Mouse (Mus musculus): ENCODE measurements around the gene Fam166a. TPM values are rescaled to one million over a fixed set of nuclear protein-coding genes. Genes with fewer than 3 reads are reported as not detected.

Gene Fam166a
- polyA plus RNA-seq, 1 experiment from 2014 or later: not detected

DNA sequence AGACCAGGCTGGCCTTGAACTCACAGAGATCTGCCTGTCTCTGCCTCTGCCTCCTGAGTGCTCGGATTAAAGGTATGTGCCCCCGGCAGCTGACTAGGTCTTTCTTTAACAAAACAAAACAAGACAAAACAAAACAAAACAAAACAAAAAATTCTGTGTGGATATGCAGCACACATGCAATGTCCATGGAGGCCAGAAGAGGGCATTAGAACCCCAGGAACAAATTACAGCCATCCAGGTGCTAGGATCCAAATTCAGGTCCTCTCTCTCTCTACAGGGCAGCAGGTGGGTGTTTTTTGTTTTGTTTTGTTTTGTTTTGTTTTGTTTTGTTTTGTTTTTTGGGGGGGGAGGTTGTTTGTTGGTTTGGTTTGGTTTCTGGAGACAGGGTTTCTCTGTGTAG is 40.3 kb downstream of the Fam166a start:
- Histone ChIP-seq H3K27ac (replicated peaks) (no peak overlapping the region), H3K4me1 (replicated peaks; ENCODE audit: control insufficient read depth, insufficient read depth) (peaks cover 6% of the 10 kb centered on the region; the same call in 1 of the 2 replicates), H3K36me3 (ENCODE audit: control insufficient read depth, insufficient read depth, low read length) (no peaks in the 10 kb centered on the region), H3K9me3 (ENCODE audit: control insufficient read depth, low read length) (no peaks in the 10 kb centered on the region), H3K4me2 (replicated peaks; ENCODE audit: low read depth) (no peak overlapping the region), H3K9ac (ENCODE audit: low read length) (no peak overlapping the region), H3K27me3 (ENCODE audit: control insufficient read depth, insufficient read depth, low read length) (no peaks in the 10 kb centered on the region), H3K4me3 (ENCODE audit: low read depth, low read length) (no peak overlapping the region)
- no peak for DNase-seq (ENCODE audit: low spot score)
- WGBS: 71% methylated on average over 2 of the region's 2 CpGs
- TF ChIP-seq EP300 (optimal IDR thresholded peaks at IDR 0.05) (no peak), CTCF (IDR thresholded peaks at IDR 0.05; ENCODE audit: low read depth) (peak; percentile 72)
- no peak for ATAC-seq (ENCODE audit: low FRiP score, low TSS enrichment)

GRCm38 (mm10) chr2:25261870-25262269 is 43.3 kb downstream of the Fam166a start:
- ATAC-seq (ENCODE audit: low FRiP score, low TSS enrichment) (peak; percentile 4), DNase-seq (ENCODE audit: low spot score) (no peak)
- H3K36me3 ChIP-seq (ENCODE audit: control insufficient read depth, insufficient read depth, low read length): no peaks in the 10 kb centered on the region
- no peaks in the 10 kb centered on the region for H3K27me3 ChIP-seq (ENCODE audit: control insufficient read depth, insufficient read depth, low read length)
- H3K27ac ChIP-seq (replicated peaks): peak overlapping the region; percentile 79
- H3K4me1 ChIP-seq (replicated peaks; ENCODE audit: control insufficient read depth, insufficient read depth): peaks cover 6% of the 10 kb centered on the region; the same call in 1 of the 2 replicates
- peak overlapping the region; percentile 23; the same call in 1 of the 2 replicates for H3K9ac ChIP-seq (ENCODE audit: low read length)
- TF ChIP-seq EP300 (optimal IDR thresholded peaks at IDR 0.05): no peak
- TF ChIP-seq CTCF (IDR thresholded peaks at IDR 0.05; ENCODE audit: low read depth): no peak
- H3K4me2 ChIP-seq (replicated peaks; ENCODE audit: low read depth): peak overlapping the region; percentile 98
- 41% methylated on average over 12 of the region's 12 CpGs for WGBS
- H3K4me3 ChIP-seq (ENCODE audit: low read depth, low read length): peak overlapping the region; percentile 84
- H3K9me3 ChIP-seq (ENCODE audit: control insufficient read depth, low read length): no peaks in the 10 kb centered on the region

DNA sequence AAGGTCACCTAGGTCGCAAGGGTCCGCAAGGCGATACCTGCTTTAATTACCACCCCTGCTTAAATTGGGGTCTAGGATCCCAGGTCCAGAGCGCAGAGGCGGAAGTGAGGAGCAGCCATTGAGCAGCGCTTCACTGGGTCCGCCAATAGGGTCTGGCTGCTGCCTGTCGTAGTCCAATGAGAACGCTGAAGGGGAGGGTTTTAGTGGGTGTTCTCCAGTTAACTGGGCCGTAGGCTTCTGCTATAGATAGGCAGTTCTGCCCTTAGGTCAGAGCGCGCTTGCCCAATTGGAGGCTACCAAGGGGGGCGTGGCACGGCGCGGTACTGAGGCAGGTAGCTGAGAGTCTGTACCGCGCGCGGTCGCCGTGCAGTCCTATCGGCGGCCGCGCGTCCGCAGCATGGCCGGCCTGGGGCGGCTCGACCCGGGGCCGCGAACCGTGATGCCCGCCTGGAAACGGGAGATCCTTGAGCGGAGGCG is 43.8 kb downstream of the Fam166a start, which contains the start of gene Tprn:
TSS of gene Tprn (plus strand) at position 328 of the 477 bp plus-strand sequence.
- Histone ChIP-seq H3K27ac (replicated peaks) (peak within 1 kb of the TSS; percentile 92), H3K9ac (ENCODE audit: low read length) (peak within 1 kb of the TSS; percentile 83), H3K36me3 (ENCODE audit: control insufficient read depth, insufficient read depth, low read length) (no peaks in the 10 kb centered on the region), H3K4me1 (replicated peaks; ENCODE audit: control insufficient read depth, insufficient read depth) (peaks cover 6% of the 10 kb centered on the region; the same call in 1 of the 2 replicates), H3K4me3 (ENCODE audit: low read depth, low read length) (peak within 1 kb of the TSS; percentile 84), H3K27me3 (ENCODE audit: control insufficient read depth, insufficient read depth, low read length) (no peaks in the 10 kb centered on the region), H3K4me2 (replicated peaks; ENCODE audit: low read depth) (peak within 1 kb of the TSS; percentile 98), H3K9me3 (ENCODE audit: control insufficient read depth, low read length) (no peaks in the 10 kb centered on the region)
- ATAC-seq (ENCODE audit: low FRiP score, low TSS enrichment) (peak; percentile 94), DNase-seq (ENCODE audit: low spot score) (peak; percentile 97)
- under 1% methylated on average over 33 of the region's 39 CpGs for WGBS
- TF ChIP-seq CTCF (IDR thresholded peaks at IDR 0.05; ENCODE audit: low read depth): 0 out of 2 replicates have a peak, but pooled peaks have one; percentile 9
- TF ChIP-seq EP300 (optimal IDR thresholded peaks at IDR 0.05): peak; percentile 61

- peak overlapping the region; percentile 83 for H3K9ac ChIP-seq (ENCODE audit: low read length)
- TF ChIP-seq EP300 (optimal IDR thresholded peaks at IDR 0.05) (no peak), CTCF (IDR thresholded peaks at IDR 0.05; ENCODE audit: low read depth) (peak; percentile 20; the same call in 1 of the 2 replicates)
- no peaks in the 10 kb centered on the region for H3K9me3 ChIP-seq (ENCODE audit: control insufficient read depth, low read length)
- H3K27ac ChIP-seq (replicated peaks): peak overlapping the region; percentile 92
- no peaks in the 10 kb centered on the region for H3K27me3 ChIP-seq (ENCODE audit: control insufficient read depth, insufficient read depth, low read length)
- under 1% methylated on average over 70 of the region's 82 CpGs for WGBS
- DNase-seq (ENCODE audit: low spot score) (peak; percentile 60), ATAC-seq (ENCODE audit: low FRiP score, low TSS enrichment) (no peak)
- peak overlapping the region; percentile 98 for H3K4me2 ChIP-seq (replicated peaks; ENCODE audit: low read depth)
- H3K4me1 ChIP-seq (replicated peaks; ENCODE audit: control insufficient read depth, insufficient read depth): peaks cover 6% of the 10 kb centered on the region
- no peaks in the 10 kb centered on the region for H3K36me3 ChIP-seq (ENCODE audit: control insufficient read depth, insufficient read depth, low read length)
- H3K4me3 ChIP-seq (ENCODE audit: low read depth, low read length): peak overlapping the region; percentile 84
Measured at GRCm38 (mm10) chr2:25262795-25263622, 44.5 kb downstream of the Fam166a start.

DNA sequence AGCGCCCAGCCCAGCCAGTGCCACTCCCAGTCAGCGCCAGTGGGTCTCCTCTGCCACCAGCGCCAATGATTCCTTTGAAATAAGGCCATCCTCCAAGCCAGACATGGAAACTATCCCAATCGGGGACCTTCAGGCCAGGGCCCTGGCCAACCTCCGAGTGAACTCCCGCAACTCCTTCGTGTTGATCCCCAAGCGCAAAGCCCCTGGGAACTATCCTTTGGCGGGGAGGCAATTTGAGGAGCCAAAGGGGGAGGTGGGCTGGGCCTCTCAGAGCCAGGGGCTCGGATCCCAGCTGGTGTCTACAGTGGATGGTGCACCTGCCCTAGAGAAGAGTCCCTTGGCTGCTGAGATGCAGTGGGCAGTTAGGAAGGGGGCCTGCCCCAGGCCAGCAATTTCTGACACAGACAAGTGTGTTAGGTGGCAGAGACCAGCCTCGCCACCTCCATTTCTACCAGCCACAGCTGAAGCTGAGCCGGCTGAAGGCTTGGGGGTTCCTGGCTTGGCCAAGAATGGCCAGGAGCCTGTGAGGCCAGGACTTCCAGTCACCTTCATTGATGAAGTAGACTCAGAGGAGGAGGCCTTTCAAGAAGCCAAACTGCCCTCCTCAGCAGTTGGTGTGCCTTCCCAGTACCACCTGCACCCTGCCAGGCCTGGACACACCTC is 45.2 kb downstream of the Fam166a start:
- peak overlapping the region; percentile 84 for H3K4me3 ChIP-seq (ENCODE audit: low read depth, low read length)
- peak overlapping the region; percentile 83 for H3K9ac ChIP-seq (ENCODE audit: low read length)
- H3K27me3 ChIP-seq (ENCODE audit: control insufficient read depth, insufficient read depth, low read length): no peaks in the 10 kb centered on the region
- peak overlapping the region; percentile 92 for H3K27ac ChIP-seq (replicated peaks)
- no peaks in the 10 kb centered on the region for H3K9me3 ChIP-seq (ENCODE audit: control insufficient read depth, low read length)
- ATAC-seq (ENCODE audit: low FRiP score, low TSS enrichment) (no peak), DNase-seq (ENCODE audit: low spot score) (no peak)
- 27% methylated on average over 12 of the region's 12 CpGs for WGBS
- peaks cover 6% of the 10 kb centered on the region for H3K4me1 ChIP-seq (replicated peaks; ENCODE audit: control insufficient read depth, insufficient read depth)
- no peak for TF ChIP-seq EP300 (optimal IDR thresholded peaks at IDR 0.05)
- no peak for TF ChIP-seq CTCF (IDR thresholded peaks at IDR 0.05; ENCODE audit: low read depth)
- H3K4me2 ChIP-seq (replicated peaks; ENCODE audit: low read depth): peak overlapping the region; percentile 98
- no peaks in the 10 kb centered on the region; the same call in 1 of the 2 replicates for H3K36me3 ChIP-seq (ENCODE audit: control insufficient read depth, insufficient read depth, low read length)

Measured in stomach, postnatal 0 days (tissue).